In the genomic region with DNA sequence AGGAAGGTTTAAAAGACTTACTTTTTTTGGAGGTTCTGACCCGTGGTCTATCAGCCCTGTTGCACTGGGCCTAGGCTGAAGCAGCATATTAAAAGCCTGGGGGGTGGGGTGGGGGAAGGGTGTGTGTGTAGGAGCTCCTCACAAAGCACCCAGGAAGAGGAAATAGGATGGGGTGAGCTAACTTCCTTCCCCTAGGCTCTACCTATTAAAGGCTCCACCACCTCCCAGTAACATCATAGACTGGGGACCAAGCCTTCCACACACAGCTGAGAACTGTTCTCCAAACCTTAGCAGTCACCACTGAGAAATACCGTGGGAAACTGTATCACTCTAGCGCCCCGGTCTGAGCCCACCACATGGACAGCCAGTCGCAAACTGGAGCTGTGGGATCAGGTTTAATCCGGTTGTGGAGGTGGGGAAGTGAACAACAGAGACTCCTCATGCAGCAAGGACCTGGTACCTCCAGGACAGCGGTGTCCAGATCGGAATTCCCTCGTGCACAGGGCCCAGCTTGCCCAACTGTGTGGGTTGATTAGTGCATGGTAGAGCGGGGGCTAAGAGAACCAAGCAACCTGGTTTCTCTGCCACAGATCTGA, we compare ENCODE assay signal across 9 mouse cellular contexts. TPM values are rescaled to one million over a fixed set of nuclear protein-coding genes. Genes with fewer than 3 reads are reported as not detected.
DNase-seq lines count a peak whose midpoint lies in the region; ATAC-seq and TF ChIP-seq lines count a peak whose summit lies in the region.
"Had no signal": no experiment of that assay in that cellular context is flagged by ENCODE, and none has a peak within 500 bp of the region (broad histone marks: within the 10 kb centered on the region; RNA-seq: fewer than 3 reads in every experiment).

No protein-coding gene starts in this region.

- no peaks in the 10 kb centered on the region for H3K27me3 ChIP-seq in thymus, adult 2 months (ENCODE audit: control insufficient read depth, insufficient read depth, low read length)
- H3K27me3 ChIP-seq in liver, embryonic 12.5 days (replicated peaks): no peaks in the 10 kb centered on the region

- ATAC-seq in liver, embryonic 12.5 days: 0 out of 2 replicates have a peak, but pooled peaks have one; percentile 13

- no peaks in the 10 kb centered on the region for H3K9me3 ChIP-seq in liver, embryonic 12.5 days (replicated peaks)

- H3K4me3 ChIP-seq in thymus, adult 2 months (ENCODE audit: control insufficient read depth, insufficient read depth, low read length): peak overlapping the region; percentile 43; the same call in 1 of the 2 replicates
- no peak overlapping the region for H3K4me3 ChIP-seq in liver, embryonic 12.5 days
- H3K4me3 ChIP-seq: layer of hippocampus, adult 2 months had no signal

- H3K27ac ChIP-seq in thymus, adult 2 months (ENCODE audit: control insufficient read depth, insufficient read depth, low read length): peak overlapping the region; percentile 42; the same call in 1 of the 2 replicates
- no peak overlapping the region for H3K27ac ChIP-seq in liver, embryonic 12.5 days

- no peak for TF ChIP-seq POLR2A in thymus, adult 2 months (IDR thresholded peaks at IDR 0.05; ENCODE audit: control insufficient read depth, extremely low read depth, insufficient read depth, low read length, poor library complexity)

- no peak overlapping the region for H3K9ac ChIP-seq in liver, embryonic 12.5 days

- DNase-seq in embryo, embryonic 10.5 days (ENCODE audit: low spot score): peak; percentile 28
- DNase-seq in embryo, embryonic 9.5 days (ENCODE audit: extremely low spot score): no peak
- DNase-seq in thymus, adult 2 months: no peak
- no peak for DNase-seq in thymus, adult 18-20 months
- DNase-seq in layer of hippocampus, postnatal 14 days (ENCODE audit: low spot score in 2 of 2): no peak
- DNase-seq in frontal cortex, postnatal 36 days (ENCODE audit: low spot score in 2 of 2): no peak
- DNase-seq in layer of hippocampus, postnatal 25 days (ENCODE audit: extremely low spot score in 1 of 2, low spot score in 1 of 2): no peak

- no peaks in the 10 kb centered on the region for H3K36me3 ChIP-seq in thymus, adult 2 months (ENCODE audit: control insufficient read depth, insufficient read depth, low read length)
- H3K36me3 ChIP-seq in liver, embryonic 12.5 days: no peaks in the 10 kb centered on the region

- H3K4me1 ChIP-seq in thymus, adult 2 months (replicated peaks; ENCODE audit: control insufficient read depth, insufficient read depth, low read length): peaks cover 23% of the 10 kb centered on the region
- peaks cover under 1% of the 10 kb centered on the region; the same call in 1 of the 2 replicates for H3K4me1 ChIP-seq in liver, embryonic 12.5 days

- WGBS in thymus, adult 2 months: 76% methylated on average over 10 of the region's 10 CpGs
- WGBS in liver, embryonic 12.5 days (ENCODE audit: insufficient replicate concordance): 65% methylated on average over 10 of the region's 10 CpGs

- H3K4me2 ChIP-seq in liver, embryonic 12.5 days: no peak overlapping the region

- no peak for TF ChIP-seq CTCF in thymus, adult 2 months (IDR thresholded peaks at IDR 0.05; ENCODE audit: borderline replicate concordance, control insufficient read depth, extremely low read depth, insufficient read depth, low read length, poor library complexity)

RNA-seq across cellular contexts. Expression of a gene that starts 6.5 kb away (rescaled TPM):
- polyA plus RNA-seq in thymus, adult 2 months (2012; rRNA removed): 73.6 and 80.5 TPM in 2 replicates
- polyA plus RNA-seq in liver, embryonic 12.5 days (2016; fragmentation: Nextera tagmentation; extraction: Ambion mirVana): 15.4 and 16.7 TPM in 2 replicates
- total RNA-seq in layer of hippocampus, postnatal 14 days (2021): 10 to 100 TPM; 15.3 to 18.9 TPM
- total RNA-seq in layer of hippocampus, postnatal 25 days (2021): 10 to 100 TPM; 13.0 to 15.8 TPM

RNA-seq across cellular contexts. Expression of a gene that starts 38.1 kb away (rescaled TPM):
- 122 and 128 TPM in 2 replicates for polyA plus RNA-seq in thymus, adult 2 months (2012; rRNA removed)
- 214 and 215 TPM in 2 replicates for polyA plus RNA-seq in liver, embryonic 12.5 days (2016; fragmentation: Nextera tagmentation; extraction: Ambion mirVana)
- 100 to 1,000 TPM; 319 to 320 TPM for total RNA-seq in layer of hippocampus, postnatal 14 days (2021)
- 100 to 1,000 TPM; 268 to 278 TPM for total RNA-seq in layer of hippocampus, postnatal 25 days (2021)

RNA-seq across cellular contexts. Expression of a gene that starts 38.3 kb away (rescaled TPM):
- 36.5 and 39.1 TPM in 2 replicates for polyA plus RNA-seq in thymus, adult 2 months (2012; rRNA removed)
- polyA plus RNA-seq in liver, embryonic 12.5 days (2016; fragmentation: Nextera tagmentation; extraction: Ambion mirVana): 42.2 and 46.1 TPM in 2 replicates
- 10 to 100 TPM; 24.7 to 29.8 TPM for total RNA-seq in layer of hippocampus, postnatal 14 days (2021)
- 10 to 100 TPM; 23.8 to 25.6 TPM for total RNA-seq in layer of hippocampus, postnatal 25 days (2021)
